Mouse (Mus musculus) lung, adult 18-20 months (tissue): ENCODE results near the gene Ninj1.

Experiments
- DNase-seq, 2 experiments: peaks; one replicate each; pipeline ENCODE4 v3.0.0; 2022; ENCODE audit warnings: mixed read lengths in 2 of 2

Gene Ninj1

DNA sequence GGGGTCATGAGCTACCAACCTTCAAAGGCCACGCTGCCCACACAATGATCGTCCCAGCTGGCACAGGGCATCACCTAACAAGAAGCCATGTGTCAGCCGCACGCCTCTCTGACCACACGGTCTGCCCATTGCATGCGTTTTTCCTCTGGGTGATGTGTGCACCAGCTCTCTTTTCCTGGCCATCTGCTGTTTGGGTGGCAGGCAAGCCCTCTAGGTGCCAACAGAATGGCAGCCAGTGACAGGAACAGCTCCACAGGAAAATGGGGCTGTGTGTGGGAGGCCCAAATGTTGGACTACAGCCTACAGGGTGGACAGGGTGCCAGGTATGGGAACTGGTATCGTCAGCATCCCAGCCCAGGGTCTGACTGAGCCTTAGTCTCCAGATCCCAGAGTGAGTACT, 14.9 kb upstream of the Ninj1 start:
- DNase-seq: no peak

DNA sequence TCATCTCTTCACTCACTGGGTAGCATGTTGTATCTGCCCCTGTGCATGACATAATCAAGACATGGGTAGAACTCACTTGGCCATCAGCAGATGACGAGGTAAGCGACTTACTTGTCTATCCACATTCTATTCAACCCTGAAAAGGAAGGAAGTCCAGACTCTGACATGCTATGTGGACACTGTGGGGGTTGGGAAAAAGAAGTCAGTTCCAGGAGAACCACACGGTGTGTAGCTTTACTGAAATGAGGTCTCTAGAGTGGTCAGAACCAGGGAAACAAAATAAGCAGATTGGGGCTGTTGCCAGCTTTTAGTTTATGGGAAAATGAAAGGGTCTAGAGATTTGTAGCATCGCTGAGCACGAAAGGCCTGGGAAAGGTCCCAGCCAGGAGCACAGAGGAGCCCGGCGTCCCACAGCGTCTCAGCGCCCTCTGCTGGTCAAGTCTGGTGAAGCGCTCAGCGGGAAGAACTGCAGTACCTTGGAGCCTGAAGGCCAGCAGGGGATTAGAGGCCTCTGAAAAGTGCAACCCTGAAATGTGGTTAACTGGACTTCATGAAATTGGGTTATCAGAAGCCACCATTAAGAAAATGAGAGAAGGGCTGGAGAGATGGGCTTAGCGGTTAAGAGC, 14.2 kb upstream of the Ninj1 start:
- peak; percentile 81 to 86 for DNase-seq

DNA sequence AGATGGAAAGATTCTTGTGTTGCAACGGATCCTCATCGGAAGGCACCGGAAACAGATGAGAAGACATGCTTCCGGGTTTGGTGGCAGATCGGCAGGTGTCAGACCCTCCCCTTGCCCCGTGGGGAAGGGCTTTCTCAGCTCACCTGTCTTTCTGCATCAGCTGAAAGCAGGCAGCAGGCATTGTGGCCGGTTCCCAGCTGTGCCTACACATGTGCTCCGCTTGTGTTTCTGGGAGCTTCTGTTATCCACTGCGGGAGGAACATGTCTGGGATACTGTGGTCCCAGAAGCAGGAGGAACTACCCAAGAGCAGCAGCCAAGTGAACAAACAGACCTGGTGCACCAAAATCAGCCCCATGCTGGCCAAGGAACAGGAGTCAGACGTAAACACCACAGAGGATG, 11.8 kb upstream of the Ninj1 start:
- no peak for DNase-seq

DNA sequence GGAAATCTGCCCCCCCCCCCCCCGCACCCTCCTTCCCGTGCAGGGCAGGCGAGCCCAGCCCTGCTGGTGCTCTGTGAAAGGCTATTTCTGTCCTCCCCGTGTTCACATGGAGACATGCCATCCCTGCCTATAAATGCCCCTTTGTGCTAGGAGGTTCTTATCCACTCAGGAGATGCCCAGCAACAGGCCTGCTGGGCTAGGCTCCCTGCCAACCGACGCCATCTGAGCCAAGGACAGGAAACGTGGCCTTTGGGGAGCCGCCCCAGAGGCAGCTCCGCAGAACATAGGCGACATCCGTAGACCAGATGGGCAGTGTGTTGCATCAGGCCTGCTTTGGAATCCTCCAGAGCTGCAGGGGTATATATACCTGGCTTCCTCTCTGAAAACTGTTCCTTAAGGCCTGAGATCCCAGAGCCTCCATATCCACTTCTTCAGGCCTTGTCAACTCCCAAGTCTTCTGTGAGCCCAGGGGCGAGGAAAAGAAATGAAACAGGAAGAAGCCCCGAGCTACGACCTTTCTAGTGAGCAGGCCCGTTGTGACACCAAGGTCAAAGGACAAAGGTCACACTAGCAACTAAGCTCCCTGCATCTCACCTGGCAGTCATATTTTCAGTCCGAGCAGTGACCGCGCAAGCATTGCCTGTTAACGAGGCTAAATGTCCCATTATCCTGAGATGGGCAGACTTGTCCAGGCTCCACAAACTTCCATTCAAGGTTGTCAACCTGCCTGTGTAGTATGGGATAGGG, 8.3 kb upstream of the Ninj1 start:
- peak; percentile 60 to 74 for DNase-seq

DNA sequence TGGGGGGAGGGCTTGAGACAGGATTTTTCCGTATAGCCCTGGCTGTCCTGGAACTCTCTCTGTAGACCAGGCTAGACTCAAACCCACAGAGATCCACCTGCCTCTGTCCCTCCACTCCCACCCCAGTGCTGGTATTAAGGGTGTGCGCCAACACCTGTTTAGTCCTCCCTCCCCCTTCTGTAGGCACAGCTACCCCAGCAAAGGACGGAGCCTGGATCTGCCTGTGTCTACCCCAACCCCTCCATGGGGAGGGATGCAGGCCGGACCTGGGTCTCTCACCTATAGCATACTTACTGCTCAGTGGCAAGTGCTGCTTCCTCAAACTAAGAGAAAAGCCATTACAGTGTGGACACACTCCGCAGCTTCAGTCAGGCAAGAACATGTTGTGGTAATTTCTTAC, 7.0 kb upstream of the Ninj1 start:
- no peak for DNase-seq

DNA sequence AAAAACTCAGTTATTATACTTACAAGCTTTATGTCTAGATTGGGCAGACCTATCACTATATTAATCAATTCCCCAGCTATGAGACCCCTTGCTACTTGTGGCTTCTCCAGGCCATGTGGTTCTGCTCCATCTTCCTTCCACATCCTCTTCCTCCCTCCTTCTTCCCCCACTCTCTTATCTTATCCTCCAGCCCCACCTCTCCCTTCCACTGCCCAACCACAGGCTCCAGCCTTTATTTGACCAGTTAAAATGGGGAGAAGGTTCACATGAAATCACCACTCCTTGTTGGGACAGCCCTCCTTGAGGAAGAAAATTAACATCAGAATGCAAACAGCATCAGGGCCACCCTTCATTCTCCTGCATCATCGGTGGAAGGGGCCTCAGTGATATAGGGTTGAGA, 6.6 kb upstream of the Ninj1 start:
- no peak for DNase-seq

DNA sequence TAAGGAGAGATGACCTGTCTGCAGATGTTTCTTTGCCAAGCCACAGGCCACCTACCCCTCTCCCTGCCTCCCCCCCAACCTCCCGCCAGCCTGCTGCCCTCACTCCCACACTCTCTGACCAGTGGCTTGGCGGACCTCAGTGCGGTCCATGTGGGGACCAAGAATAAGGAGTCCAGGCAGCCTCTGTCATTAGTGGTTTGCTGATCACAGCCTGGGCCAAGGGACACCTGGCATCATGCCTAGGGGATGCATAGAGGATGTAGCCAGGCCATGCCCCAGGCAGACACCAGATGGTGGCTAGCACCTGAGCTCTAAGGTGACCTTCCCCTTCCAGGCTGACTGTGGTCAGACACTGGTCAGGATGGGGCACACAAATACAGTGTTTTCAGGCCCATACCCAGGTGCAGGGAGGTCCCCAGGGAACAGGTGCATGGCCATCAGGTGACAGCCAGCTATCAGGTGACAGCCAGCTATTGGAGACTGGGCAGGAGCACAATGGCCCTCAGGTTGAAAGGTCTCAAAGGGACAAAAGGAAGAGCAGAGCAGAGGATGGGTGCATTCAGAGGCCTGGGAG, 5.8 kb upstream of the Ninj1 start:
- no peak for DNase-seq

DNA sequence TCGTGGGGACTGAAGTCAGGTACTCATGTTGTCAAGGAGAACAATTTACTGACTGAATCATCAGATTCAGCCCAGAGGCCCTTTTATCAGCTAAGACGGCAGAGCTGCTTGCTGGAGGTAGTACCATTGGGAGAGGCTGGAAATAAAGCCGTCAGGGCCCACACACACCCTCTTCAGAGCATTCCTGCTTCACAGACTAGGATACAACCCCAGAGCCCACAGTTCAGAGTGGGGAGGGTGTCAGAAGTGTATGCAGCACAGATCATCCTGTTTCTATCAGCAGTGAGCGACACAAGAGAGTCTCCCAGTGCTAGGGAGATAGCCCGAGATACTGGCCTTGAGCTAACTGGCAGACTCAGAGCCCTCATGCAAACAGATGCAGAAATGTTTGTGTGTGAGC, 4.1 kb upstream of the Ninj1 start:
- no peak for DNase-seq

DNA sequence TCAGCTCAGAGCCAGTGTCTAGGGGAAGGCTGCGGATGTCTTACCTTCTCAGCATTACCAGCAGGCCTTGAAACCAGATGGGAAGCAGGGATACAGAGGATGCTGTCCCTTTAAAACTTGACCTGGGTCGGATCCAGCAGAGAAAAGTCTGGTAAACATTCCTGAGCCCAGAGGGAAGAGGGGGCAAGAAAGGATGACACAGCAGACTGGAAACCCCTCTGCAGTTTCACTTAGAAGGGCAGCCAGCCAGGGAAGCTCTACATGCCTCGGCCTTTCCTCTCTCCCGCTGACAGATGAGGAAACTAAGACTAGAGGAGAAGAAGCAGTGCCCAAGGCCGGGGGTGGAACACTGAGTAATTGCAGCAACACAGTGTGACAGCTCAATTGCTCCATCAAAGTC, 3.6 kb upstream of the Ninj1 start:
- DNase-seq: peak; percentile 27 to 28

DNA sequence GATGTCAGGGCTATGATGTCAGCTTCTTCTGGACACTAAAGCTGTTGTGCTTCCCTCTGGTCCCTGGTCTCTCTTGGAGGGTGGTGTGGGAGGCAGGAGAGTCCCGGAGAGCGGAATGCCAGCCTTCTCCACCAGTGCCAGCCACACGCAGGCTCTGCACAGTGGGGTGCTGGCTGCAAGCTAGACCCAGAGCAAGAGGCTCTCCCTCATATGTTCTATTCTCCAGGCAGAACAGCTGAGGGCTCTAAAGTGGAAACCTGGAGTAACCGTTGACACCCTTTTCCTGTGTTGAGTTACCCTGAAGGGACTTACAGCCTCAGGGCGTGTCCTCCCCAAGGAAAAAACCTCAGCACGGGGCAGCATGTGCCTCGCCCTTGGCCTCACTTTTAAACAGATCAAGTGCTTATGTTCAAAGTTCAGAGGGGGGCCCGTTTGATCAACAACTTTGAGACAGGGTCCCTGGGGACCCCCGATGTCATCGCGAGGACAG, 442 bp upstream of the Ninj1 start:
- DNase-seq: no peak

DNA sequence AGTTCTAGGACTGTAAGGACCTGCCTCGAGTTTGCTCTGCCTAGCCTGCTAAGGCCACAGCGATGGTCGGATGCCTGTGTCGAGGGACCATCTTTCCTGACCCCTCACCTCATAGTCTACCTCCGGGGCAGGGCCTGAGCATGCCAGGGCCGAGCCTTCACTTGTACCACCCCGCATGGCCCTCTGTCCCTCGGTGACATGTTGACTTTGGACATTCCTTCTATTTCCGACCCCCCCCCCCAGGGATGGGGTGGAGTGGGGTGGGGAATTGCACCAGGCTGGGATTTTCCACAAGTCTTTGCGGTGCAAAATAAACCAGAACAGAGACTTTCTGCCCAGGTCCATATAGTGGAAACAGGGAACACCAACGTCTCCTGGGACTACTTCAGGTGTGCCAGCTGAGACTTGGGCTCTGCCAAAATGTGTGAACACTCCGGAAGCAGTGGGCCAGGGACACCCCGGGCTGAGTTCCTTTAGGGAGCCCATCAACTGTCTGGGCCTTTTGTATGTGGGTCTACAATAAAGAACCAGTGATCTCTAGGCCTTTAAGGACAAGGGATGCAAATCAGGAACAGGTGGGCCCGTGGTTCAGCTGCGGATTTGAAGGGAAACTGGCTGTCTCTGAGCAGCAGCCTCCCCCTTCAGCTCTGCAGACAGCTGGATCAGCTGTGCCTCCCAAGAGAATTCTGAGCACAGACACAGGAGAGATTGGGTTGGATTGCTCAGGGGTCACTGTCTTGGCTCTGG, 1.1 kb downstream of the Ninj1 start:
- DNase-seq: no peak

DNA sequence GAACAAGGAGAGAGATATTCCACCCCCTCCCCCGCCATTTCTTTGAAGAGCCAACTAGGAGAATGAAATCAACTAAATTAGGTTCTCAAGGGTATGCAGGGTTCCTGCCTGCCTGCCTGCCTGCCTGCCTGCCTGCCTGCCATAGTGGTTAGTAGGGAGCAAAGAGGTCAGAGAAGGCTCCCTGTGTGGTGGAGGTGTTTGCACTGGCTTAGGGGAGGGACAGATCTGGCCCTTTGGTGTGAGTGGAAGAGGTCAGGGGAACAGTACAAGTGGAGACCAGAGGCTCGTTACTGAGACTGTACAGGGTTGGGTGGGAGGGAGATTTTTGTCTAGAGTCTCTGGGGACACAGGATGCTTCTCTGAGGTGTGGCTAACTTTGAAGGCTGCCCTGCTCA, 1.7 kb downstream of the Ninj1 start:
- DNase-seq: no peak

DNA sequence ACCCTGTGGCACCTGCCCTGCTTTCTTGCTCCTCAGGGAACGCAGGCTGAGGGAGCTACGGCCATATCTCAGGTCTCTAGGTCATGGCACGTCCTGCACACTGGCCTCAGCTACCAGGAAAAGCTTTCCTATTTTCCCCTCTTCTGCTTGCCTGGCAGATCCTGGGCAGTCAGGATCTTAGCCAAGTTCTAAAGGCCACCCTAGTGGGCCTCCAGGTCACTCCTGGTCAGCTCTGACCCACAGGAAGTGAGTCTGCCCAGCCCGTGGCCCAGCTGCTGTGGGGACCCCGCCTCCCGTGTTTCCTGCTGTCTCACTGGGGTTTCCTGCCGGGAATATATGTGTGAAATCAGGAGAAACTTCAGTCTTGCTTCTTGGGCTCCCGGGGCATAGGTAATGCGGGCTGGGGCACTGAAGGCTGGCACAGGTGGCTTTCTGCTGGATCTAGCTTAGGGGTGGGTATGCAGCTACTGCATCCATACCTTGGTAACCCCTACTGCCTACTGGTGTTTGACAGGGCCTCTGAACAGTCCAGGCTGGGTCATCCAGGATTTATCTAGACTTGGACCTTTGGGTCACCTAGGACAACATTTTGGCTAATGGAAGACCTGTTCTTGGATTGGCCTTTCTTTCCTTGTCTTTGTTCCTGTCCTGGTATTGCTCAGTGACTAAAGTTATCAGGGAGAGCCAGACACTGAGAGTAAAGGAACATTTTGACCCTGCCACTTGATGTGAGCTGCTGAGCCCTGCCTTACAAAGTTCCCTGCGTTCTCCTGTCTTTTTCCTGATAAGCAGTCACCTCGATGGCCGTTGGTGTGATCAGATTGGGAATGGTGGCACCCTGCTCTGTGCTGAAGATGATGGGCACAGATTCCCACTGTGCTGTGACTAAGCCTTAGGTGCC, 2.9 kb downstream of the Ninj1 start:
- peak; percentile 71 to 75 for DNase-seq

DNA sequence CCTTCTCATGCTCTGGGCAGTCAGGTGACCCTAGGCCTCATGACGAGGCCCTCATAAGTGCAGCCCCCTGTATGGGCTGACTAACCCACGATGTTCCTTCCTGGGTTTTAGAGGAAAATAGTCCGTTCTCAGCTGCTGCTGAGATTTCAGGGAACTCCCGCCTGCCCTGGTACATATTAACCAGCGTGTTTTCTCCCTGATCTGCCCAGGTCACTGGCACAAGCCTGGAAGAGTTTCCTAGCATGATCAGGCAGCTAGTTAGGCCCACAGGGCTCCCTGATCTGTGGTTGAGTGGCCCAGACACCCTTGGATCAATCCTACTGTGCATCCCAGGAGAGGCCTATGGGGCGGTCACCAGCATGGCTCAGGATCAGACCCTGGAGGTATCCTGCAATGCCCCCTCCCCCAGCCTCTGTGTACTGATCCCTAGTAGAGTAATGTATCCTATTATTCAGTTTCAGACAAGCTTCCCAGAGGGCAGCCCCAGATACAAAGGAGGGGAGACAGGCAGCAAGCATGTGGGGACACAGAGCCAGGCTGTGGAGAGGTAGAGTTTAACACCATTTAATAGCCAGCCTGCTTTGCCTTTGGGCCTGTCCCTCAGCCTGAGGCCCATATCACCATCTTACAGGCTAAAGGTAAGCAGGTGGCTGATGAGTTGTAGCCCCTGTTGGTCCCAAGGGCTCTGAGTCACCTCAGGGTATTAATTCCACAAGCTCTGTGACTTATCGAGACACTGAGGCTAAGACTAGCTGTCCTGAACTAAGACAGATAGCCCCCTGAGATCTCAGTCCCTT, 3.8 kb downstream of the Ninj1 start:
- no peak for DNase-seq

DNA sequence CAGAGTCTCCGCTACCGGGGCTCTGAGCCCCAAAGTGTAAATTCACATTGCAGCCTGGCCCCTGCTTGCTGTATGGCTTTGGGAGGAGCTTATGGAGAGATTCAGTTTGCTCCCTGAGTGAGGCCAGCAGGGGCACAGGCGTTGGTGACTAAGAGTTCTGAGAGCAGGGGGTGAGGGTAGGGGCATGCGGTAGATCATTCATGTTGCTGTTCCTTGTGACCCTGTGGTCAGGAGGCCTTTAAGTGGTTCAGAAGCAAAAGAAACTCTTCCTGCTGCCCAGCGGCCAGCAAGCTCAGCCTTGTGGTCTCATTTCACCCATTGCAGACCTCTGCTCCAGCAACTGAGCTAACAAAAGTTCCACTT, 4.4 kb downstream of the Ninj1 start:
- no peak for DNase-seq

DNA sequence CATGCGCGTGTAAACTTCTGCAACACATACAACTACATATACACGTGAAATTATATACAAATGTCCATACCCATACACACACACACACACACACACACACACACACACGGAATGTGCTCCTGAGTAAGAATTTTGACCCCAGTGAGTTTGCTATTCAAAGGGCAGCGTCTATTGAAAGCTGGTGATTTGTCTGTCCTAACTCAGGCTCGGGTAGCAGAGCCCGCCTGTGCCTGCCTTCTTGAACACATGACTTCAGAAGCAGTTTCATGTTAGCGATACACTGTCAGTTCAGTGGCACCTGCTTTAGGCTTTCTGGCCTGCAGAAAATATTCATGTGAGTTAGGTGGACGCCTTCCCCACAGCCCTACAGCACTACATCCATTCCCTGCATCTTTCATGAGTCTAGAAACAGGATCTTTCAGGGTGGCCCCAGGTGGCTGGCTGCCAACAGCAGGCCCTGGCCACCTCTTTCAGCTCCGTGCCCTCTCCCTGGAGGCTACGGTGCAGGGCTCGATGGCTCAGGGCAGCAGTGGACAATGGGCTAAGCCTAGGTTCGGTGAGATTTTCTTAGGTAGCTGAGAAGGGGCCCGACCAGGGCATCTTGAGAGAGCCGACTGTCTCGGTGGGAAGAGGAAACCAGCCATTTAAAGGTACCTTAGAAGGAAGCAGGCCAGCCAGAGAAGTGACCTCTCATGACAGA, 5.0 kb downstream of the Ninj1 start:
- no peak for DNase-seq

DNA sequence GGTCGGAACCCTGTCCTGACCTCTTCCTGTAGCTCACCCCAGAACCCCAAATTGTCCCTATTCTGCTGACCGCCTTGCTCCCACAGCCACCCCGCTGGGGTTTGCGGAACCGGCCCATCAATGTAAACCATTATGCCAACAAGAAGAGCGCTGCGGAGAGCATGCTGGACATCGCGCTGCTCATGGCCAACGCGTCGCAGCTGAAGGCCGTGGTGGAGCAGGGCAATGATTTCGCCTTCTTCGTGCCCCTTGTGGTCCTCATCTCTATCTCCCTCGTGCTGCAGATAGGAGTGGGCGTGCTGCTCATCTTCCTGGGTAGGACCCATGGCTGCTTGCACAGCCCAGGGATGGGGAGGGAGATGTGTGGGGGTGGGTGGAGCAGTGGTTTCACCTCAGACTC, 6.4 kb downstream of the Ninj1 start:
- no peak for DNase-seq

DNA sequence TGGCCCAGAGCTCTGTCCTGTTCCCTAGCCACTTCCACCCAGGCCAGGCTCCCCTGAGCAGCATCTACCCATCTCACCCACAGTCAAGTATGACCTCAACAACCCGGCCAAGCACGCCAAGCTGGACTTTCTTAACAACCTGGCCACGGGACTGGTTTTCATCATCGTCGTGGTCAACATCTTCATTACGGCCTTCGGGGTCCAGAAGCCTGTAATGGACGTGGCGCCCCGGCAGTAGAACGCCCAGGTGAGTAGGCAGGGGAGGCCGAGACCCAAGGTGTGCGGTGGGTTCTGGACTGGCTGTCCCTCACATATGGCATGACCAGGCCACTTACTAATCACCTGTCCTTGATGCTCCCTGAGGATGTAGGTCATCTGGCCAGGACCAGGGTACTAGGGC, 7.5 kb downstream of the Ninj1 start:
- no peak for DNase-seq

DNA sequence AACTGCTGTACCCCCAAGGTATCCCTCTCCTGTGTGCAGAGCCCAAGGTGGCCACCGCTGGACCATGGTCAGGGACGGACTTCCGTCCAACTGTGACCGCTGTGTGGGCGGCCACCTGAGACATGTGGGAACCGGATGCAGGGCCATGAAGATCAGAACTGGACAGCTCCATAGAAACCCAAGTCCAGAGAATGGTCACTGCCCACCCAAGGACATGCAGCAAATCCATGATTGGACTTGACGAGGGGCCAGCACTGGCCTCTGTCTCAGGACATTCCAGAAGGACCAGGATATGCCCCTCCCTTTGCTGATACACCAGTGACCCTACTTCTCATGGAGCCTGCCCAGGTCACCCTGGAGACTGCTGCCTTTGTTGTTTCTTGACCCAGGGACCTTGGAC, 8.4 kb downstream of the Ninj1 start:
- no peak for DNase-seq

DNA sequence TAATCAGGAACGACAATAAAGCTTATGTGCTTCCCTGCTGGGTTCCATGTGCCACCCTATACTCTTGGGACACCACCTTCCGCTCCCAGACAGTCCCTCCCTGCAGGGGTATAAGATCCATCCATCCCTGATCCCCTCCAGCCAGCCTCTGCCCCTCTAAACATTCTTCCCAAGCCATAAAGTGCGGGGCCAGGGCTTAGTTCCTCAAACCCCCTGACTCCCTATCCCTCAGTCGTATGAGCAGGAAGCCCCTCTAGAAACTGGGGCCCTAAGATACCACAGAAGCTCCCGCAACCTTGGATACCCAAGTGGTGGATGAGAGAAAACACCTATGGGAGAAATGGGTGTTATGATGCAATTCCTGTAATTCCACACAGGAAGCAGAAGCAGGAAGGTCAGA, 8.9 kb downstream of the Ninj1 start:
- DNase-seq: no peak

DNA sequence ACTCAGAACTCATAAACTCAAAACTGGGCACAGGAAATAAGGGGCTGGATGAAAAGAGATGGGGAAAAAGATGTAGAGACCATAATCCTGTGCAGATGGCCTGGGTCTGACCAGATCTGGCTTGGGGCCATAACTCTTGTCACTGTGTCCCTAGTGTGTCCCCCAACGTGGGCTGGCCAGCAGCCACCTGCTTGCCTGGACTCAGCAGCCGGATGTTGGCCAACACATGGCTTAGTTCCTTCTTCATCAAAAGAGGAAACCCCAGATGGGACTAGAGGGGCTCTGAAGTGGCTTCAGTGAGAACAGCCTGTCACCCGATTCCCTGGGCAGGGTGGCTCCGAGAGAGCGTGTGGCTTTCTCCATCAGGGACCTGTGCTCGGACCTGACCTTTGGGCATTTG, 9.5 kb downstream of the Ninj1 start:
- peak; percentile 32 to 41 for DNase-seq
